8 mouse cellular contexts compared by ENCODE assay signal in the genomic region with DNA sequence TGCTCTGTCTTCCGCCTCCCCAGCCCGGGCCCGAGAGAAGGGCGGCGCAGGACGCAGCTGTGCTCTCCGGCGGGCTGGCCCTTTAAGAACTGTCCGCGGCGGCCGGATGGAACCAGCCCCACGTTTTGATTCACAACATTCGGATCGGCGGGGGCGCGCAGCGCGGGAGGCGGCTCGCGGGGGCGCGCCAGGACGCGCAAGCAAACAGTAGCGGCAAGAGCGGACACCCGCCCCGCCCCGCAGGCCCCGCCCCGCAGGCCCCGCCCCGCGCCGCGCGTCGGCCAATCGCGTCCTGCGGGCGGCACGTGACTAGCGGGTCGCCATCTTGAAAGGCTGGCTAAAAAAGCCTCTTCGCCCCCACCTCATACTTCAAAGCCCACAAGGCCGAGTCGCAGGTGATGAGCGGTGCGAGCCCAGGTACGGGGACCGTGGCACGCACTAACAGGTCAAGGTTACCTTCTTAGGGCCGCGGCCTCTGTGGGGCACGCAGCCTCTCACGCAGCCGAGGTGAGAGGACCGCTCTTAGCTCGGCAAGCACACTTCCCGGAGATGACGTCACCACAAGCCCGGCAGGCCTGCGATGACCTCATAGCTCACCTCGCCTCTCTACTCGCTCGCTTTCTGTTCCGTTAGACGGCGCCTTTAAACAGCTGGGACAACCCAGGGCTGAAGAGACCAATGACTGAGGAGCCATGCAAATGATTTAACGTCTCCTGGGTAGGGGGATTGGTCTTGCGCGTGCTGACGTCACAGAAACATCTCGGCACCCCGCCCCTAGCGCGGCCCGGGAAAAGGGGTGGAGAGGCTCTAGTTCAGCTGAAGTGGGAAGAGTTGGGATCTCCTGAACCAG. TPM values are rescaled to one million over a fixed set of nuclear protein-coding genes. Genes with fewer than 3 reads are reported as not detected.
DNase-seq lines count a peak whose midpoint lies in the region; ATAC-seq and TF ChIP-seq lines count a peak whose summit lies in the region.

No protein-coding gene starts in this region.

- peak; percentile 81 for ATAC-seq in CD4-positive, CD25-positive, alpha-beta regulatory T cell, adult 4 months
- peak; percentile 88 for ATAC-seq in heart, embryonic 14.5 days (ENCODE audit: insufficient number of reproducible peaks, insufficient read depth, low FRiP score, low read depth)
- peak; percentile 83 for ATAC-seq in liver, embryonic 14.5 days (ENCODE audit: insufficient read depth)
- ATAC-seq in neural tube, embryonic 11.5 days (ENCODE audit: insufficient read depth, low FRiP score, low TSS enrichment): peak; percentile 91
- peak; percentile 86 for ATAC-seq in stomach, postnatal 0 days (ENCODE audit: low FRiP score, low TSS enrichment)

- WGBS in heart, embryonic 14.5 days: under 1% methylated on average over 72 of the region's 82 CpGs
- WGBS in liver, embryonic 14.5 days (ENCODE audit: insufficient replicate concordance): under 1% methylated on average over 76 of the region's 82 CpGs
- under 1% methylated on average over 79 of the region's 82 CpGs for WGBS in neural tube, embryonic 11.5 days
- WGBS in stomach, postnatal 0 days: under 1% methylated on average over 55 of the region's 82 CpGs

- no peak for TF ChIP-seq EP300 in liver, embryonic 14.5 days (IDR thresholded peaks at IDR 0.05; ENCODE audit: low read depth)
- no peak for TF ChIP-seq EP300 in stomach, postnatal 0 days (optimal IDR thresholded peaks at IDR 0.05)

- peaks cover 27 to 60% of the 10 kb centered on the region in 2 experiments for H3K4me1 ChIP-seq in heart, embryonic 14.5 days (ENCODE audit: control insufficient read depth in 2 of 2, insufficient read depth in 2 of 2, low read length in 2 of 2)
- H3K4me1 ChIP-seq in liver, embryonic 14.5 days (replicated peaks; ENCODE audit: control insufficient read depth in 2 of 2, insufficient read depth in 2 of 2, low read length in 1 of 2): peaks cover 37 to 38% of the 10 kb centered on the region in 2 experiments
- H3K4me1 ChIP-seq in neural tube, embryonic 11.5 days (ENCODE audit: control insufficient read depth, insufficient read depth, low read length): peaks cover 25% of the 10 kb centered on the region
- peaks cover 14% of the 10 kb centered on the region for H3K4me1 ChIP-seq in stomach, postnatal 0 days (replicated peaks; ENCODE audit: control insufficient read depth, insufficient read depth)

- H3K36me3 ChIP-seq in heart, embryonic 14.5 days (ENCODE audit: control insufficient read depth, insufficient read depth, low read length): peaks cover 15% of the 10 kb centered on the region
- H3K36me3 ChIP-seq in liver, embryonic 14.5 days (replicated peaks; ENCODE audit: control insufficient read depth, insufficient read depth, low read depth): peaks cover 12% of the 10 kb centered on the region
- H3K36me3 ChIP-seq in neural tube, embryonic 11.5 days (ENCODE audit: control insufficient read depth, insufficient read depth, low read length): peaks cover 11% of the 10 kb centered on the region
- peaks cover 13% of the 10 kb centered on the region for H3K36me3 ChIP-seq in stomach, postnatal 0 days (ENCODE audit: control insufficient read depth, insufficient read depth, low read length)

- H3K4me2 ChIP-seq in heart, embryonic 14.5 days (ENCODE audit: low read length): peak overlapping the region; percentile 88
- H3K4me2 ChIP-seq in liver, embryonic 14.5 days (ENCODE audit: low read depth): peak overlapping the region; percentile 99
- peak overlapping the region; percentile 75 for H3K4me2 ChIP-seq in neural tube, embryonic 11.5 days (ENCODE audit: low read depth)
- H3K4me2 ChIP-seq in stomach, postnatal 0 days (replicated peaks; ENCODE audit: low read depth): peak overlapping the region; percentile 88

- DNase-seq in c-Kit-negative CD71-positive TER-119-positive erythroid progenitor cells, embryonic 14.5 days (ENCODE audit: low read depth, low spot score): peak; percentile 91
- DNase-seq in fibroblast of lung, adult 2 months (ENCODE audit: low read depth): peak; percentile 93
- peak; percentile 100 for DNase-seq in kidney, postnatal 14 days
- DNase-seq in liver, embryonic 14.5 days (ENCODE audit: low read depth in 3 of 3, low spot score in 3 of 3): peak; percentile 89 to 92 (median 90)
- DNase-seq in neural tube, embryonic 11.5 days (ENCODE audit: low spot score): peak; percentile 98
- peak; percentile 99 for DNase-seq in stomach, postnatal 0 days (ENCODE audit: low spot score)

- peak overlapping the region; percentile 76 to 98 for H3K4me3 ChIP-seq in heart, embryonic 14.5 days (ENCODE audit: control insufficient read depth in 1 of 2, insufficient read depth in 1 of 2, low read depth in 1 of 2, low read length in 2 of 2)
- H3K4me3 ChIP-seq in liver, embryonic 14.5 days (ENCODE audit: insufficient read depth in 1 of 2, low read depth in 2 of 2, low read length in 2 of 2): peak overlapping the region; percentile 71 to 92
- peak overlapping the region; percentile 94 for H3K4me3 ChIP-seq in neural tube, embryonic 11.5 days (ENCODE audit: low read depth, low read length)
- H3K4me3 ChIP-seq in stomach, postnatal 0 days (ENCODE audit: low read depth, low read length): peak overlapping the region; percentile 98

- no peaks in the 10 kb centered on the region for H3K27me3 ChIP-seq in heart, embryonic 14.5 days (ENCODE audit: control insufficient read depth, insufficient read depth, low read length)
- H3K27me3 ChIP-seq in liver, embryonic 14.5 days (ENCODE audit: control insufficient read depth, insufficient read depth, low read length): no peaks in the 10 kb centered on the region
- no peaks in the 10 kb centered on the region for H3K27me3 ChIP-seq in neural tube, embryonic 11.5 days (ENCODE audit: control insufficient read depth, insufficient read depth, low read length)
- no peaks in the 10 kb centered on the region for H3K27me3 ChIP-seq in stomach, postnatal 0 days (ENCODE audit: control insufficient read depth, insufficient read depth, low read length)

- peak overlapping the region; percentile 99 to 100 for H3K27ac ChIP-seq in heart, embryonic 14.5 days (replicated peaks in 1 of 2; ENCODE audit: control insufficient read depth in 1 of 2, insufficient read depth in 1 of 2, low read depth in 2 of 2, low read length in 2 of 2)
- H3K27ac ChIP-seq in liver, embryonic 14.5 days: peak overlapping the region; percentile 83
- H3K27ac ChIP-seq in neural tube, embryonic 11.5 days (ENCODE audit: low read depth, low read length): peak overlapping the region; percentile 98
- H3K27ac ChIP-seq in stomach, postnatal 0 days (replicated peaks): peak overlapping the region; percentile 99

- H3K9ac ChIP-seq in heart, embryonic 14.5 days (ENCODE audit: low read length): peak overlapping the region; percentile 96
- peak overlapping the region; percentile 82 for H3K9ac ChIP-seq in liver, embryonic 14.5 days (replicated peaks)
- H3K9ac ChIP-seq in neural tube, embryonic 11.5 days (ENCODE audit: low read length): peak overlapping the region; percentile 99
- H3K9ac ChIP-seq in stomach, postnatal 0 days (ENCODE audit: low read length): peak overlapping the region; percentile 96

- no peak for TF ChIP-seq CTCF in liver, embryonic 14.5 days (IDR thresholded peaks at IDR 0.05; ENCODE audit: low read depth)
- no peak for TF ChIP-seq CTCF in stomach, postnatal 0 days (IDR thresholded peaks at IDR 0.05; ENCODE audit: low read depth)

- no peaks in the 10 kb centered on the region for H3K9me3 ChIP-seq in heart, embryonic 14.5 days (ENCODE audit: control insufficient read depth, low read length)
- H3K9me3 ChIP-seq in liver, embryonic 14.5 days (ENCODE audit: control insufficient read depth, low read length): no peaks in the 10 kb centered on the region
- H3K9me3 ChIP-seq in neural tube, embryonic 11.5 days (ENCODE audit: control insufficient read depth, low read length): no peaks in the 10 kb centered on the region
- no peaks in the 10 kb centered on the region for H3K9me3 ChIP-seq in stomach, postnatal 0 days (ENCODE audit: control insufficient read depth, low read length)

RNA-seq across cellular contexts. Expression of a gene that starts 5.9 kb away (rescaled TPM):
- 10 to 100 TPM; 25.5 to 30.0 TPM for polyA plus RNA-seq in CD4-positive, CD25-positive, alpha-beta regulatory T cell, adult 4 months (2017; shearing (Covaris generic))
- 52.1 and 60.2 TPM in 2 replicates for polyA plus RNA-seq in heart, embryonic 14.5 days (2014; fragmentation: Nextera tagmentation; extraction: Ambion mirVana)
- polyA plus RNA-seq in liver, embryonic 14.5 days (2012; rRNA removed): 26.5 and 31.7 TPM in 2 replicates
- polyA plus RNA-seq in liver, embryonic 14.5 days (2014; fragmentation: Nextera tagmentation; extraction: Ambion mirVana): 25.3 and 33.1 TPM in 2 replicates
- polyA plus RNA-seq in neural tube, embryonic 11.5 days (2014; fragmentation: Nextera tagmentation; extraction: Ambion mirVana): 126 and 130 TPM in 2 replicates
- 44.6 and 49.6 TPM in 2 replicates for polyA plus RNA-seq in stomach, postnatal 0 days (2015; fragmentation: Nextera tagmentation; extraction: Ambion mirVana)

RNA-seq across cellular contexts. Expression of a gene that starts 13.5 kb away (rescaled TPM):
- polyA plus RNA-seq in CD4-positive, CD25-positive, alpha-beta regulatory T cell, adult 4 months (2017; shearing (Covaris generic)): not detected
- polyA plus RNA-seq in heart, embryonic 14.5 days (2014; fragmentation: Nextera tagmentation; extraction: Ambion mirVana): not detected in 2 replicates
- 6.6 and 7.6 TPM in 2 replicates for polyA plus RNA-seq in liver, embryonic 14.5 days (2012; rRNA removed)
- polyA plus RNA-seq in liver, embryonic 14.5 days (2014; fragmentation: Nextera tagmentation; extraction: Ambion mirVana): 8.6 and 8.9 TPM in 2 replicates
- 0.07 and 0.15 TPM in 2 replicates for polyA plus RNA-seq in neural tube, embryonic 11.5 days (2014; fragmentation: Nextera tagmentation; extraction: Ambion mirVana)
- 1.8 and 3.1 TPM in 2 replicates for polyA plus RNA-seq in stomach, postnatal 0 days (2015; fragmentation: Nextera tagmentation; extraction: Ambion mirVana)

Comparison
In these comparisons a context has a peak if more than half of its experiments do, and no peak if none do; other contexts are left out.
1. Peak in every context shown above with its lines: DNase-seq, ATAC-seq, H3K4me3 ChIP-seq and H3K27ac ChIP-seq.